Mouse (Mus musculus): ENCODE results near the gene Gm26727. TPM values are rescaled to one million over a fixed set of nuclear protein-coding genes. Genes with fewer than 3 reads are reported as not detected.
"Not testable (repeated sequence)": the region's sequence is repeated elsewhere in the genome, so short reads cannot be mapped to it uniquely, and the experiment has no call there.

The Gm26727 gene
- not detected in 2 replicates for polyA plus RNA-seq (2015; fragmentation: Nextera tagmentation; extraction: Ambion mirVana)

GRCm38 (mm10) chr2:67433081-67433480 is at the start of gene Gm26727:
Gm26727 (minus strand) TSS chr2:67433181.
- no peak for ATAC-seq (ENCODE audit: insufficient read depth, low FRiP score)
- H3K27me3 ChIP-seq (ENCODE audit: control insufficient read depth, insufficient read depth, low read length) = no peaks in the 10 kb centered on the region
- no peak within 1 kb of the TSS for H3K9ac ChIP-seq (ENCODE audit: low read length)
- H3K36me3 ChIP-seq (ENCODE audit: control insufficient read depth, insufficient read depth, low read length) = no peaks in the 10 kb centered on the region
- H3K27ac ChIP-seq (ENCODE audit: low read length) = no peak within 1 kb of the TSS
- H3K4me3 ChIP-seq (replicated peaks; ENCODE audit: low read length) = no peak within 1 kb of the TSS
- H3K4me1 ChIP-seq (ENCODE audit: control insufficient read depth, insufficient read depth, low read length) = no peaks in the 10 kb centered on the region
- H3K9me3 ChIP-seq (replicated peaks; ENCODE audit: control insufficient read depth, low read length) = no peaks in the 10 kb centered on the region
- H3K4me2 ChIP-seq (ENCODE audit: low read depth, low read length) = no peak within 1 kb of the TSS
- 56% methylated on average over 2 of the region's 2 CpGs for WGBS

- no peak for ATAC-seq (ENCODE audit: insufficient read depth, low FRiP score)
- Histone ChIP-seq H3K9me3 (replicated peaks; ENCODE audit: control insufficient read depth, low read length) (no peaks in the 10 kb centered on the region), H3K4me1 (ENCODE audit: control insufficient read depth, insufficient read depth, low read length) (no peaks in the 10 kb centered on the region), H3K27me3 (ENCODE audit: control insufficient read depth, insufficient read depth, low read length) (no peaks in the 10 kb centered on the region), H3K9ac (ENCODE audit: low read length) (no peak overlapping the region), H3K4me2 (ENCODE audit: low read depth, low read length) (no peak overlapping the region), H3K36me3 (ENCODE audit: control insufficient read depth, insufficient read depth, low read length) (no peaks in the 10 kb centered on the region), H3K27ac (ENCODE audit: low read length) (no peak overlapping the region), H3K4me3 (replicated peaks; ENCODE audit: low read length) (no peak overlapping the region)
- 72% methylated on average over 3 of the region's 3 CpGs for WGBS
These were observed 48.1 kb upstream of the Gm26727 start for GRCm38 (mm10) chr2:67481051-67481450.

- Histone ChIP-seq H3K4me2 (ENCODE audit: low read depth, low read length) (no peak overlapping the region), H3K27me3 (ENCODE audit: control insufficient read depth, insufficient read depth, low read length) (no peaks in the 10 kb centered on the region), H3K9me3 (replicated peaks; ENCODE audit: control insufficient read depth, low read length) (no peaks in the 10 kb centered on the region), H3K4me1 (ENCODE audit: control insufficient read depth, insufficient read depth, low read length) (no peaks in the 10 kb centered on the region), H3K9ac (ENCODE audit: low read length) (no peak overlapping the region), H3K27ac (ENCODE audit: low read length) (no peak overlapping the region), H3K36me3 (ENCODE audit: control insufficient read depth, insufficient read depth, low read length) (no peaks in the 10 kb centered on the region), H3K4me3 (replicated peaks; ENCODE audit: low read length) (no peak overlapping the region)
- 18% methylated on average over 6 of the region's 6 CpGs for WGBS
- no peak for ATAC-seq (ENCODE audit: insufficient read depth, low FRiP score)
These were observed 44.8 kb upstream of the Gm26727 start for GRCm38 (mm10) chr2:67477753-67478152.

- not testable (repeated sequence) for H3K9me3 ChIP-seq (replicated peaks; ENCODE audit: control insufficient read depth, low read length); H3K36me3 ChIP-seq (ENCODE audit: control insufficient read depth, insufficient read depth, low read length); H3K4me2 ChIP-seq (ENCODE audit: low read depth, low read length); H3K27ac ChIP-seq (ENCODE audit: low read length); H3K27me3 ChIP-seq (ENCODE audit: control insufficient read depth, insufficient read depth, low read length); H3K4me1 ChIP-seq (ENCODE audit: control insufficient read depth, insufficient read depth, low read length); ATAC-seq (ENCODE audit: insufficient read depth, low FRiP score); H3K9ac ChIP-seq (ENCODE audit: low read length); H3K4me3 ChIP-seq (replicated peaks; ENCODE audit: low read length)
- 56% methylated on average over 5 of the region's 5 CpGs for WGBS
These were observed 37.0 kb upstream of the Gm26727 start for GRCm38 (mm10) chr2:67470030-67470429.

- 91% methylated on average over 7 of the region's 7 CpGs for WGBS
- H3K27ac ChIP-seq (ENCODE audit: low read length) = no peak overlapping the region
- ATAC-seq (ENCODE audit: insufficient read depth, low FRiP score) = no peak
- no peaks in the 10 kb centered on the region for H3K27me3 ChIP-seq (ENCODE audit: control insufficient read depth, insufficient read depth, low read length)
- H3K36me3 ChIP-seq (ENCODE audit: control insufficient read depth, insufficient read depth, low read length) = no peaks in the 10 kb centered on the region
- no peak overlapping the region for H3K4me3 ChIP-seq (replicated peaks; ENCODE audit: low read length)
- H3K4me1 ChIP-seq (ENCODE audit: control insufficient read depth, insufficient read depth, low read length) = no peaks in the 10 kb centered on the region
- no peak overlapping the region for H3K9ac ChIP-seq (ENCODE audit: low read length)
- no peaks in the 10 kb centered on the region for H3K9me3 ChIP-seq (replicated peaks; ENCODE audit: control insufficient read depth, low read length)
- H3K4me2 ChIP-seq (ENCODE audit: low read depth, low read length) = no peak overlapping the region
These were observed 34.1 kb upstream of the Gm26727 start for GRCm38 (mm10) chr2:67467036-67467435.

- no peak overlapping the region for H3K4me2 ChIP-seq (ENCODE audit: low read depth, low read length)
- H3K27ac ChIP-seq (ENCODE audit: low read length) = no peak overlapping the region
- H3K4me3 ChIP-seq (replicated peaks; ENCODE audit: low read length) = no peak overlapping the region
- no peaks in the 10 kb centered on the region for H3K27me3 ChIP-seq (ENCODE audit: control insufficient read depth, insufficient read depth, low read length)
- H3K9ac ChIP-seq (ENCODE audit: low read length) = no peak overlapping the region
- H3K36me3 ChIP-seq (ENCODE audit: control insufficient read depth, insufficient read depth, low read length) = no peaks in the 10 kb centered on the region
- ATAC-seq (ENCODE audit: insufficient read depth, low FRiP score) = no peak
- WGBS = 77% methylated on average over 3 of the region's 3 CpGs
- H3K9me3 ChIP-seq (replicated peaks; ENCODE audit: control insufficient read depth, low read length) = no peaks in the 10 kb centered on the region
- H3K4me1 ChIP-seq (ENCODE audit: control insufficient read depth, insufficient read depth, low read length) = no peaks in the 10 kb centered on the region
These were observed 27.9 kb upstream of the Gm26727 start for GRCm38 (mm10) chr2:67460857-67461256.

- WGBS = 55% methylated on average over 12 of the region's 12 CpGs
- no peaks in the 10 kb centered on the region for H3K27me3 ChIP-seq (ENCODE audit: control insufficient read depth, insufficient read depth, low read length)
- no peak overlapping the region for H3K9ac ChIP-seq (ENCODE audit: low read length)
- H3K27ac ChIP-seq (ENCODE audit: low read length) = no peak overlapping the region
- ATAC-seq (ENCODE audit: insufficient read depth, low FRiP score) = no peak
- H3K4me1 ChIP-seq (ENCODE audit: control insufficient read depth, insufficient read depth, low read length) = no peaks in the 10 kb centered on the region
- no peaks in the 10 kb centered on the region for H3K36me3 ChIP-seq (ENCODE audit: control insufficient read depth, insufficient read depth, low read length)
- H3K4me3 ChIP-seq (replicated peaks; ENCODE audit: low read length) = peak overlapping the region; percentile 25
- 0 out of 2 replicates have a peak overlapping the region, but pooled peaks have one; percentile 27 for H3K4me2 ChIP-seq (ENCODE audit: low read depth, low read length)
- H3K9me3 ChIP-seq (replicated peaks; ENCODE audit: control insufficient read depth, low read length) = no peaks in the 10 kb centered on the region
These were observed 14.2 kb upstream of the Gm26727 start for GRCm38 (mm10) chr2:67447206-67447605.

- no peak overlapping the region for H3K27ac ChIP-seq (ENCODE audit: low read length)
- 49% methylated on average over 1 of the region's 1 CpGs for WGBS
- no peak overlapping the region for H3K4me2 ChIP-seq (ENCODE audit: low read depth, low read length)
- no peaks in the 10 kb centered on the region for H3K4me1 ChIP-seq (ENCODE audit: control insufficient read depth, insufficient read depth, low read length)
- no peak for ATAC-seq (ENCODE audit: insufficient read depth, low FRiP score)
- H3K9me3 ChIP-seq (replicated peaks; ENCODE audit: control insufficient read depth, low read length) = no peaks in the 10 kb centered on the region
- H3K36me3 ChIP-seq (ENCODE audit: control insufficient read depth, insufficient read depth, low read length) = no peaks in the 10 kb centered on the region
- no peak overlapping the region for H3K4me3 ChIP-seq (replicated peaks; ENCODE audit: low read length)
- no peak overlapping the region for H3K9ac ChIP-seq (ENCODE audit: low read length)
- no peaks in the 10 kb centered on the region for H3K27me3 ChIP-seq (ENCODE audit: control insufficient read depth, insufficient read depth, low read length)
These were observed 13.8 kb upstream of the Gm26727 start for GRCm38 (mm10) chr2:67446772-67447171.

- Histone ChIP-seq H3K4me1 (ENCODE audit: control insufficient read depth, insufficient read depth, low read length) (no peaks in the 10 kb centered on the region), H3K36me3 (ENCODE audit: control insufficient read depth, insufficient read depth, low read length) (no peaks in the 10 kb centered on the region), H3K27me3 (ENCODE audit: control insufficient read depth, insufficient read depth, low read length) (no peaks in the 10 kb centered on the region), H3K9me3 (replicated peaks; ENCODE audit: control insufficient read depth, low read length) (no peaks in the 10 kb centered on the region), H3K27ac (ENCODE audit: low read length) (no peak within 1 kb of the TSS), H3K4me3 (replicated peaks; ENCODE audit: low read length) (no peak within 1 kb of the TSS), H3K9ac (ENCODE audit: low read length) (no peak within 1 kb of the TSS), H3K4me2 (ENCODE audit: low read depth, low read length) (no peak within 1 kb of the TSS)
- ATAC-seq (ENCODE audit: insufficient read depth, low FRiP score) = no peak
- WGBS = 66% methylated on average over 3 of the region's 3 CpGs
These were observed 12.8 kb upstream of the Gm26727 start, which contains the start of gene Xirp2 for GRCm38 (mm10) chr2:67445780-67446179. Xirp2 (plus strand) TSS chr2:67446002.

- Histone ChIP-seq H3K4me3 (replicated peaks; ENCODE audit: low read length) (no peak overlapping the region), H3K27me3 (ENCODE audit: control insufficient read depth, insufficient read depth, low read length) (no peaks in the 10 kb centered on the region), H3K4me2 (ENCODE audit: low read depth, low read length) (no peak overlapping the region), H3K36me3 (ENCODE audit: control insufficient read depth, insufficient read depth, low read length) (no peaks in the 10 kb centered on the region), H3K27ac (ENCODE audit: low read length) (no peak overlapping the region), H3K9me3 (replicated peaks; ENCODE audit: control insufficient read depth, low read length) (no peaks in the 10 kb centered on the region), H3K9ac (ENCODE audit: low read length) (no peak overlapping the region), H3K4me1 (ENCODE audit: control insufficient read depth, insufficient read depth, low read length) (no peaks in the 10 kb centered on the region)
- 68% methylated on average over 8 of the region's 8 CpGs for WGBS
- no peak for ATAC-seq (ENCODE audit: insufficient read depth, low FRiP score)
These were observed 5.3 kb upstream of the Gm26727 start for GRCm38 (mm10) chr2:67438309-67438708.

Data from stomach, embryonic 16.5 days (tissue).